Mouse (Mus musculus): ENCODE measurements at regions not wholly inside any gene's neighbourhood (a gene's known extent, or its start where the extent isn't known, plus 50 kb on each side); places are given as distances from the start of the nearest gene placed in this dataset.

DNA sequence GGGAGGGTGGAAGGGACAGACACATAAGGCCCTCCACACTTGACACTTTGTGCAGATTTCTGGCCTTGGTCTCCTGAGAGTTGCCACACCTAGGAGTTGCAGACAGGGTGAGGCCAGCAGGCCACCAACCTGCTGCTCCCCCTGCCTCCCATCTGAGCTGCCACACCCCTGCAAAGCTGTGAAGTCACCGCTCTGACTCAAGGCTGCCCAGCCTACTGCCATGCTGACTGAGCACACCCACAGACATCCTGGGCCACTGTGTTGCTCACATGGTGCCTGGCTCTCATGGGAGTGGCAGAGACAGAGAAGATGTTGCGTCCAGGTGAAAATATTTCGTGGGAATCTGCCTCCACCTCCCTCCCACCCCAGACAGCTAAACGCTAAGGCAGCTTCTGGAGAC lies 150.3 kb downstream of the Tfap2c start:
- no peak for DNase-seq (ENCODE audit: low spot score)

DNA sequence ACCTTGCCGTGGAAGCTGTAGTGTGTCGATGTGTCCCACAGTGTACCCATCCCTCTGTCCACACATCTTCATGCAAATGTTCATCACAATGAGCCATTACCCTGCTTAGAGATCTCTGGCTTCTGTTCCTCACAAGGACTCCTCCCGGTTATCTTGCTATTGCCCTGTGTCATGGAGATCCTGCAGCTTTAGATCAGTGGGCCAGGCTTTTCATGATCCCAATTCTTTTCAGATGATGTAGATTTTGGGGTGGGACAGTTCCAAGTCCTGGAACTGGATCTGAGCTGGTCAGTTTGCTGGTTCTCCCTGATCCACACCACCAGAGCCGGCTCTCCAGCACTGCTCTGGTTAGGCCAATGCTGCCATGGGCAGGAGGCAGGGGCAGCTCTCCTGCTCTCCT lies 161.2 kb downstream of the Tfap2c start:
- DNase-seq (ENCODE audit: low spot score) = no peak

DNA sequence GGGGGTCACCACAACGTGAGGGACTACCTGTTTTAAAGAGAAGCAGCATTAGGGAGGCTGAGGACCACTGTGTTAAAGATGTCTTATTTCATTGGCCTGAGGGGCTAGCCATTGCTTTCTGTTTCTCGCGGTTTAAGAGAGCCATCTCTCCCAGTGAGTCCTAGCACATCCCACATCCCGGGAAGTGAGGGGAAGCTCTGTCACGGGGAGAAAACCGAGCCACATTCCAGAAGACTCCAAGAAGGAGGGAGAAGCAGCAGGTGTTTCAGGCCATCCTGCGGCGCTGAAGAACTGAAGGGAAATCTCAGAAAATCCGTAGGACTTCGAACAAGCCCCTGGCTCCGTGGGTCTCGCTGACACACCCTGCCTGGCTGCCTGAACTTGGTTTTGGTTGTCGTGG lies 177.3 kb downstream of the Tfap2c start:
- DNase-seq (ENCODE audit: low spot score) = no peak

DNA sequence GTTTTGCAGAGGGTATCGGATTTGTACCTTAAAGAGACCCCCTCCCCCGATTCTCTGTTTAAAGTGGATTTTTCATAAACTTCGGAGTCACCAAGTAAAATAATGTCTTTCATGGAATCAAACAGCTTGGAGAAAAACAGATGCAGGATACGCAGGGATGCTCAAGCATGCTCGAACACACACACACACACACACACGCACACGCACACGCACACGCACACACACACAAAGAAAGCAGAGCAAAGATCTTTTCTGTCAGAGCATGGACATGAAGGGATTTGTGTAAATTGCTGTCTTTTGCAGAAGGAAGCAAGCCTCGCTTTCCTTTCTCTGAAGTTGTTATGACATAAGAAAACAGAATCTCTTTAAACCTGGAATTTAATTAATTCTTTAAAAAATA lies 178.2 kb downstream of the Tfap2c start:
- no peak for DNase-seq (ENCODE audit: low spot score)

DNA sequence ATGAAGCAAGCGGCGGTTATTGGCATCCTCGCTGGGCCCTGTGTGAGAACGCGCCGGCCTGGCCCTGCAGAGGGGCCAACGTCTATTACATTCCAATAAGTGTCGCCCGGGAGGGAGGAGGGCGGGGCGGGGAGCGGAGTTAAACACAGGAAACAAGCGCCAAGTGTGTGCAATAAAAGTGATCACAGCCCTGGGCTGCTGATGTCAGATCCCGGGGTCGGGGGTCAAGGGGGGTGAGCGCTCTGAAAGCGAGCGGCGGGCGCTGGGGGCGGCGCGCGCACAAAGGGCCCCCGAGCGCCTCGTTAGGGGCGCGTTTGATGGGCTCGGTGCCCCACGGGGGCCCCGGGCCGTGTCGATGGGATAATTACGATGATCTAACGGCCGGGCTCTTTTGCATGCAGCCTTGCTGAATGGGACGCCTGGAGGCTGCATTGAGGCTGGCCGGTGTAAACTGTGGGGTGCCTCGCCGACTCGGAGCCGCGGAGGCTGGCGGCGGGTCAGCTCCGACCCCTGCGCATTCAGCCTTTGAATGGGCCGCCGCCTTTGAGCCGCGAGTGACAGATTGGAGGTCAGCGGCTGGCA lies 178.9 kb downstream of the Tfap2c start:
- DNase-seq (ENCODE audit: low spot score) = no peak

DNA sequence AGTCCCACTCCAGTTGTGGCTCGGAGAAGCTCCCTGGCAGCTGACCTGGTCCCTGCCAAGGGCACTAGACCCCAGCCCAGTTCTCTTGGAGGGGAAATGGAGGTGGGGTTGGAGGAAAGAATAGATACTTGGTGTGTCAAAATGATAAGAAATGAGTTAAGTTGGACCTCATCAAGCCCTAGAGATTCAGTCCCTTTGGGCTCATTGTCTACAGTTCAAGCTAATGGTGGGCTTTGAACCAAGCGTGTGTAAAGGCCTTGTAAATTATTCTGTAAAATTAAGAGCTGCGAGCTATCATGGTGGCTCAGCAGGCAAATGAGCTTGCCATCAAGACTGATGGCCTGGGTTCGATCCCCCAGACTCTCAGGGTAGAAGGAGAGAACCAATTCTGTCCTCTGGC lies 179.8 kb downstream of the Tfap2c start:
- no peak for DNase-seq (ENCODE audit: low spot score)

DNA sequence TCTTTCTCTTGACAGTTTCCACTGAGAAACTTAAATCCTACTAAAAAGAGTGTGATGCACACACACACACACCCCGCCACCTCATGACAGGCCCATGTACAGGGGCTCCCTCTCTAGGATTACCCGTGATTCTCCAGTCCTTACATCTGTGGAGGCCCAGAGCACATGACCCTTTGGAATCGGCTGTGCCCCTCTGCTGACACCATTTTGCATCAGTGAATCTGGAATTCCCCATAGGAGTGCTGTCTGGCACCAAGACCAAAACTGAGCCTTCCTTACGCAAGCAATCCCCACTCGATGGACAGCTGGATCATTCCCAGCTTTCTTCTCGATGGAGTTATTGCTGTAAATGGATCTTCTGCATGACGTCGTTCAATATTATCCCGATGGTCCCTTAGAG lies 180.3 kb downstream of the Tfap2c start:
- DNase-seq (ENCODE audit: low spot score) = no peak

DNA sequence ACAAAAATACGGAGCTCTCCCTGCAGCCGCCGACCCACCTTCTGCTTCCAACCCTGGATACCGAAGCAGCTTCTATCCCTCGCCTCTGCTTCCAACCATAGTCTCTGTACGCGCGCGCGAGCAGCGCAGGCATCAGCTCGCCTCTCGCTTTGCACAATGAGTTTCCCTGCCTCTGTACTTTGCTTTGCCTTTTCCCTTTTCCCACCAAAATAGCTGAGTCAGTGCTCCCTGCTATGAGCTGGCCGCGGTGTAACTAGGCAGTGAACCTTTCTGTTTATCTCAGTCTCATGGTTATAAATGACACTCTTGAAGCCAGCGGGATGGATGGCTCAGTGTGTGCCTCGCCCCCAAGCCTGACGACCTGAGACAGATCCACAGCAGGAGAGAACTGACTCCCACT lies 182.0 kb downstream of the Tfap2c start:
- no peak for DNase-seq (ENCODE audit: low spot score)

DNA sequence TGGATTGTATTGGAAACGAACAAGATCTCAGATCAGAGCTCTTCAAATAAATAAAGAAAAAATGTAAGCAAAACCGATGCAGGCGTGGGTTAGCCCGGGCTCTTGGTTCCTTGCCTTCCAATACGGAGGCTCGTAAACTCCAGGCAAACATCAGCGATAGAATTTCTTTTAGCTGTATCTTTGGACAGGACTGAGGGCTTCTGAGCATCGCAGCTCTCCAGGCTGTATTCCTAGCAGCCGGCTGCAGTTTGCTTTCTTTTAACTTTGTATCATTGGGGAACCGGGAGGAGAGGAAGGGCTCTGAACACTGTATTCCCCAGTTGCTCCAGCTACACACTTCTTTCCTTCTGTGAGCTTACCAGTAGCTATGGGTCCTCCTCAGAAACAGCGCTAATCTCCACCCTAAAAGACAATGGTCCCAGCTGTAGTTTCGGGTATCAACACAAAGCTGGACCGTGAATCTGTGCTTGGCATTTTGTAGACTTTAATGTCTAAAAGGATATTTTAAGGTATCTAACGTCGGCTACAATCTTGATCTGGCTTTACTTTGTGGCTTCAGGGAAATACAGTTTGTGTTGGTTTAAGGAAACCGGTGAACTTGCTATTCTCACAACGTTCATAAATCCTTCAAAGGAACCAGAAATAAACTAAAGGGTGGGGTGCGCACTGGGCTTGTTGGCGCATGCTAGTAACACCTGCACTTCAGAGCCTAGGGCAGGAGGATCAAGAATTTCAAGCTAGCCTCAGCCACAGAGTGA lies 183.2 kb downstream of the Tfap2c start:
- no peak for DNase-seq (ENCODE audit: low spot score)

DNA sequence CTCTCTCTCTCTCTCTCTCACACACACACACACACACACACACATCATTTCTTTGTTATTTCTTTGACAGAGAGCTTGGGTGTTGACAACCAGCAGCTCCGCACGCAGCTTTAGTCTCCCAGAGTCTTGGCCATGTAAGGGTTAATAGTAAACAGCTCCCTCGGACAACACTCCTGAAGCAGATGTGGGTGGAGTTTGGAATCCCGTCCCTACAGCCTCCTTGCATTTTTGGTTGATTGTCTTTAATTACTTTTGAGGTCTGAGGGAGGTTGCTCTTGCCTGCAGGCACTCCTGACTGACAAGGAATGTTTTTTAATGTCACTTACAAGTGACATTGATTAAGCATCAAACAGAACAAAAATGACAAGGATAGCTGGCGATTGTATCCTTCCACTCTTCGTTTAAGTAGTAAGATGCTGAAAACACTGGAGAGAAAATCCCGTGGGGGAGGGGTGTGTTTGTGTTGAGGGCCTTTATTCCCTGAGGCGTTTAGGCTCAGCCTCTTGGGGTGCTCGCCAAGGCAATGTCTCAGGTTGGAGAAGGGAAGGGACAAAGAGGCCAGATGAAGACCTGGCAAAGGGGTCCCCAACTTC lies 184.1 kb downstream of the Tfap2c start:
- no peak for DNase-seq (ENCODE audit: low spot score)

DNA sequence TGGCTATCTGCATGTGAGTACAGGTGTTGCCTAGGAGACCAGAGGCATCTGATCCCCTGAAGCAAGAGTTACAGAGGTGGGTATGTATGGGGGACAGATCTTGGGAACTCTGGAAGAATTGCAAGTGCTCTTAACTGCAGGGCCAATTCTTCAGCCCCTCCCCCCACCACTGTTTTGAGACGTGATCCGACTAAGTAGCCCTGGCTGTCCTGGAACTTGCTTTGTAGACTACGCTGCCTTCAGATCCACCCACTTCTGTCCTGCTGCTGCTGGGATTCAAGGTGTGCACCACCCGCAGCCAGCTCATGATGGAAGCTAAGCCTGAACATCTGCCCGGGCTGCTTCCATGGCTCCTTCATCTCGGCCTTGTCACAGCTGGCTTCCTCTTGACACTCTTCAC lies 186.2 kb downstream of the Tfap2c start:
- DNase-seq (ENCODE audit: low spot score) = no peak

DNA sequence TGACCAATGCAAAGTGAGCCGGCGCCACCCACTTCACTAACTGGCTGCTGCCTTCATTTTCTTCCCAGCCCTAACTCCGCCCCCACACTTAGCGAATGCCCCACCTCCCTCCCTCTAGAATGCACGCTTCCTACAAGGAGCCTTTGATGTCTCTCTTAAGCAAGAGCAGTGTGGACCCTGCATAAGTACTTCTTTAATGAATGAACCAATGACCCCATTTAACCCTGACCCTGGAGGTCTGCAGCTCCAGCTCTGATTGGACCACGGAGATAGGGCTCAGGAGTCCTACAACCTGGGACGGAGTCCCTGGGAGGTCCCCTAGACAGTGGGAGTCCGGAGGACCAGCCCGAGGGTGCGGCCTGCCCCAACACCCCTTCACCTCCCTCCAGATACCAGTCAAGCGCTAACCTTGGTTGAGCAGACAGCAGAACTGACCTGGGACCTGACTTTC lies 189.7 kb downstream of the Tfap2c start:
- DNase-seq (ENCODE audit: low spot score) = no peak

DNA sequence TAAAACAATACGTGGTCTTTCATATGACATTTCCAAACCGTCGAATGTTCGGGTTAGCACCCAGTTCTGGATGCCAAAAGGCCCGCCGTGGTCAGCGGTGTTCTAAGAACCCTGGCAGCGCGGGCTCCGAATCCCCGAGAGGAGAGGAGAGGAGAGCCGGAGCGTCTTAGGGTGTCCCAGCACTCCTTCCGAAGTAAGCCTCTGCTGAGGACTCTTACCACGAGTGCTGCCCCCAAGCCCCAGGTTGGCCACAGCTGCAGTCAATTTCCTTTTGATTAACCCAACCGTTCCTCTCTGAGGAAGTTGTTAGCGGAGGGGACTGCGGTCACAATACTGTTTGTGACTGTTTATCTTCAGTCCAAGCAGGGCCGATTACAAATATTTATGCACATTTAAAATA lies 190.1 kb downstream of the Tfap2c start:
- DNase-seq (ENCODE audit: low spot score) = no peak

DNA sequence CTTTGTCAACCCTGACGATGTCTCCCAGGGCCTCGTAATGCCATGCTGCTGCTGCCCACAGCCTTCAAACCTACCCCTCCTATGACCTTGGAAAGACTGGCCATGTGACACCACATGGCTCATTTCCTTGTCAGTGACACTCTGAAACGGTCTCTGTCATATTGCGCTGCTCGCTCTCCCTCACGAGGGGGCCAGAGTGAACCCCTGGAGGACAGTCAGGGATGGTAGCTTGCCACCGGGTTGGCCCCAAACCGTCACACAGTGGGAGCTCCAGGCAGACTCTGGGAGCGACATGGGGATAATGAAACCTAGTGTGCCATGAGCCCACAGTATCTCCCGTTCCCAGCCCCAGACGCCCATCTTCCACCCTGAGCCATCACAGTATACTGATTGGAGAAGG lies 188.8 kb downstream of the Bmp7 start:
- DNase-seq (ENCODE audit: low spot score) = no peak

DNA sequence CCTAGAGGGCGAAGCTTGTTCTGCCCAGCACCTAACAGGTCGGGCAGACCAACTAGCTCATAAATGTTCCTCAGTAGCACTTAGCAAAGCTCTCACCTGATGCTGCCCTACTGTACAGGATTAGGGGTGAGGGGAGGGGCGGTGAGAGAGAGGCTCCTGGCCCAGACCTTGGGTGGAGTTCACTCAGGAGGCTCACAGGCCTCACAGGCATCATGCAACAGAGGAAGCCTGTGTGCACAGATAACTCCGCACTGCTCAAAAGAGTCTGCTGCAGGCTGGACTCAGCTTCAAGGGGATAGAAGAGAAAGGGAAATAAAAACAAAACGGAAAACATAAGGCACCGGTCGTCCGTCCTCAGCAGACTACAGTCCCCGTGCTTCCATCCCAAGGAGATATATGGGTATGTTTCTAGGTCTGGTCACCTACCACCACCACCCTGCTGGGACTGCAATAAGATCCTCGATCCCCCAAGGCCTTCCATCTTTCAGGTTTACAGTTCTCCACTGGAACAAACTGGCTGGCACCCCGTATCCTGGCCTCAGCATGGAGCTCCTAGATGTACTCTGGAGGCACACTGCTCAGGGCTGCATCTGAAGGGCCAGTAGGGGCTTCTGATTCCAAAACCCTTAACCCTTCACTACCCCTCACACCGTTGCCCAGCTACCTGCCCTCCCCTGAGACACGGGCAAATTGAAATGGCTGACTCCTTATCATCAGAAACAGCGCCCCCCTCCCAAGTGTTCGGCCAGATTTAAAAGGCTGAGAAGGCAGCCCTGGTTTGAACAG lies 184.2 kb downstream of the Bmp7 start:
- DNase-seq (ENCODE audit: low spot score) = no peak

DNA sequence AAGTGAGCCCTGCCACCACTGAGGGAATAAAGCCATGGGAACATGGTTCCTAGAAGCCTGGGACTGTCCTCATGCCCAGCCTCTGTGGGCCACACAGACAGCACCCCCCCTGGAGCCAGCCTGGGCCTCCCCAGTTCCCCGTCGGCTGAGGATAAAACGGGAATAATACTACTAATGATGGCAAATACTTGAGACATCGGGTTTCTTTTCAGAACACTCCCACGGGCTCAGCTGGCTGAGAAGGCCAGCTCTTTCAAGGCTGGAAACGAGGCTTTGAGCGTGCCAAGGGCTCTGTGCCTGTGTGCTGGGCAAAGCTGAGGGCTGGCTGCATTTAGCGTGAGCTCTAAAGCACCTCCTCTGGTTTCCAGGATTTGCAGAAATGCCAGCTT lies 183.7 kb downstream of the Bmp7 start:
- no peak for DNase-seq (ENCODE audit: low spot score)

DNA sequence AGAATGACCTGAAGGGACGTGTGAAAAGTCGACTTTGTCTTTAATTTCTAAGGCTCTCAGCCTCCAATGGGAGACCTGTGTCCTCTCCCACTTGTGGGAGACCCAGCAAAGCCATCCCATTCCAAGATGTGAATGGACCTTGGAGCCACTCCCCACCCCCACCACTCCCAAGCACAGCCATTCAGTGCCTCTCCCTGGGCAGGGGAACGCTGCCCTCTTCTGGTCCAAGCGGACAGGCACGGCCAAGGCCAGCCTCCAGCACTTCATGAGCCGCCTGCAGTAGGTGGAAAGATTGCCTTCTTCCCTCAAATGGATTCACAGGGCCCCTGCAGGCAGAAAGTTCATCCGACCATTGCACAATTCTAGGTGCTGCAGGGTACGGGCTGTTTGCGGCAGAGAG lies 181.6 kb downstream of the Bmp7 start:
- peak; percentile 49 for DNase-seq (ENCODE audit: low spot score)

DNA sequence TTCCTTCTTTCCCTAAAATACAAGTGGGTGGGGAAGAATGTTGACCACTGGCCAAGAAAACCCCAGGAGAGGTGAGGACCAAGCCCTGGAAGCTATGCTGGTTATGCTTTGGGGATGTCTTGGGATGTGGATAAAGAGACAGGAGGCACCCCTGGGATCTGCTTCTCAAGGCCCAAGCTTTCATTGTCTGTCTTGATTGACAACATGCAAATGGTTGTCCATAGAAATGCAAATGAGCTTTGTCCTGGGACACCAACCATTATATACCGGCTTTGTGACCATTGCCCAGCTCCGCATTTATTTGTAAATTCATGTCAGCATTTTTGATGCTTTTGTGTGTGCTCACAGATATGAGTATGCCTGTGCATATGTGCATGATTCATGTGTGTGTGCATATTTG lies 174.9 kb downstream of the Bmp7 start:
- DNase-seq (ENCODE audit: low spot score) = no peak

DNA sequence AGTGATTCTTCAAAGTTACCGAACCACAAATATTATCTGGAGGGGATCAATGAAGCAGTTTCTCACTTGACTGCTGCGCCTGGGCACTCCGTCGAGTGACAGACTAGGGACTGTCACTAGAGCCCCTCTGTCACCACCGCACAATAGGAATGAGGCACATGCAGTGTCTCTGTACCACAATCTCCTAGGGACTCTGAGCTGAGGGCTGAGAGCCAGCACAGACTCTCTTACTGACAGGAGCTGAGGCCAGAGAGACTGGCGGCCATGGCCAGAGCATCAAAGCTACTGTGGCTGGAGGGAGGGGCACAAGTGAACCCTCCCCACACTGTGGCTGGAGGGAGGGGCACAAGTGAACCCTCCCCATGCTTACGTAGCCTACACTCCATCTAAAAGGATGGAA lies 173.7 kb downstream of the Bmp7 start:
- DNase-seq (ENCODE audit: low spot score) = no peak

DNA sequence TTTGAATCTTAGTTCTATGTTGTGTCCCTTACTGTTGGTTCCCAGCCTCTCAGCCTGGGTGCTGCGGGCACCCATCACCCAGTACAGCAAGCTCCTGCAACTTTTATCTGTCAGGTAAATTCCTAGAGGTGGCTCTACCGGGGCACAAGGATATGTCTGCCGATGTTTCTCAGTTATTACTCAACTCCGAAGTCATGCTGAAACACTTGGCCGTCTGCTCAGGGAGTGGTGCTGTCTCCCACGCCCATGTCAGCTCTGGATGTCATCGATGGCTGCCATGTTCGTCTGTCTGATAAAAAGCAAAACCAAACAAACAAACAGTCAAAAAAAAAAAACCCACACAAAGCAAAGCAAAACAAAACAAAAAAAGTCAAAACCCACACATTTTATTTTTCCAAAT lies 171.4 kb downstream of the Bmp7 start:
- no peak for DNase-seq (ENCODE audit: low spot score)

DNA sequence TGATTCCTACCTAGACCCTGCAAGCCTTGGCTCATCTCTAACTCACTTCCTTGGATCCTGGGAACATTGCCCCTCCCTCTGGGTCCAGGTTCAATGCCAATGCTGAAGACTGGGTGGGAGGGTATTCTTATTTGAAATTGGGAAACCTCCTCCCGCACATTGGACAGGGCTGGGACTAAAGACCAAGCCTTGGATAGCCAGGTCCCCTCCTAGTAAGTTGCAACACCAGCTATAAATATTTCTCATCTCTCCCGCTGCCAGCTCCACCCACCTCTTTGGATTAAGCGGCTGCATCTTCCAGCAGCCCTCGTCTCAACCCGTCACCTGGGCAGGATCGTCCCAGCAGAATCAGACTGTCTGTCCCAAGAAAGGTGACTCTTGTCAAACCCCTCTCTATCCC lies 170.1 kb downstream of the Bmp7 start:
- no peak for DNase-seq (ENCODE audit: low spot score)

DNA sequence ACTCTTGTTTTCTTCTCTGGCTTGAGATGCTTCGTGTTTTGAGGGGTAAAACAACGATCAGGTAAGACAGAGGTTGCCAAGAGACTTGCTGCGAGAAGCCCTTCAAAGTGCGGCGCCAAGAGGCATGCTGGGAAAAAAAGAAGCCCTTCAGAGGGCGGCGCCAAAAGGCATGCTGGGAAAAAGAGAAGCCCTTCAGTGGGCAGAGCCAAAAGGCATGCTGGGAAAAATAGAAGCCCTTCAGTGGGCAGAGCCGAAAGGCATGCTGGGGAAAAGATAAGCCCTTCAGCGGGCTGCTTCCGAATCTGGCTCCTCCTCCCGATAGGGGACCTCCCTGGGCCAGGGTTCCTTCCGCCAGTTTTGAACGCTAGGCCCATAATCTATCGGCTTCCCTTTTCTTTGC lies 169.5 kb downstream of the Bmp7 start:
- no peak for DNase-seq (ENCODE audit: low spot score)

DNA sequence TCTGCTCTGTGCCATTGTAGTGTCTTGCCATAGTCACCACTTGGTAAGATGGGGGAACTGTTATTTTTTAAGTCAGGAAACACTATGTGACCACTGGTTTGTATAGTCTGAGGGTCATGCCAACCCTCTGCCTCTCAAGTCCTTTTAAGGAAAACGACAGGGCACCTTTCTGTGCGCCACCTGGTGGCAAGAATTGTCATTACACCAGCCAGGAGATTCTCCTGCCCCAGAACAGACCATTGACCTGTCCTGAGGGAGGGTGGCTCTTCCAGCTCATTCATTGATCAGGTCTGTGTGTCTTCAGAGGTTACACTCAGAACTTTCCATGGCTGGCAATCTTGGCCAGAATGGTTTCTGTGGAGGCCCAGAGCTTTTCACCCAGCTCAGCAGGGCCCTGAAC lies 166.9 kb downstream of the Bmp7 start:
- peak; percentile 75 for DNase-seq (ENCODE audit: low spot score)

Measured in ovary, postnatal 14 days (tissue).